Mouse (Mus musculus): ENCODE data around the gene B020004J07Rik. TPM values are rescaled to one million over a fixed set of nuclear protein-coding genes. Genes with fewer than 3 reads are reported as not detected.
"Not testable (repeated sequence)": the region's sequence is repeated elsewhere in the genome, so short reads cannot be mapped to it uniquely, and the experiment has no call there.

The B020004J07Rik gene
- not detected in 2 replicates for polyA plus RNA-seq (2016; fragmentation: Nextera tagmentation; extraction: Ambion mirVana)

GRCm38 (mm10) chr4:101843923-101844322 lies at the start of gene B020004J07Rik:
Gene B020004J07Rik (minus strand): TSS chr4:101844023.
- H3K4me3 ChIP-seq; H3K27ac ChIP-seq (ENCODE audit: poor library complexity, severe bottlenecking); H3K4me1 ChIP-seq (replicated peaks); H3K9ac ChIP-seq; H3K36me3 ChIP-seq; H3K9me3 ChIP-seq (replicated peaks); H3K4me2 ChIP-seq; ATAC-seq (ENCODE audit: insufficient number of reproducible peaks, low FRiP score); H3K27me3 ChIP-seq (replicated peaks): not testable (repeated sequence)
- WGBS, result 92% methylated on average over 4 of the region's 4 CpGs

GRCm38 (mm10) chr4:101889377-101889776 lies 45.6 kb upstream of the B020004J07Rik start:
- Histone ChIP-seq H3K4me1 (replicated peaks) (no peaks in the 10 kb centered on the region), H3K27me3 (replicated peaks) (no peaks in the 10 kb centered on the region), H3K4me2 (no peak overlapping the region), H3K36me3 (no peaks in the 10 kb centered on the region), H3K9me3 (replicated peaks) (peaks cover 4% of the 10 kb centered on the region; the same call in 1 of the 2 replicates), H3K9ac (no peak overlapping the region), H3K4me3 (no peak overlapping the region), H3K27ac (ENCODE audit: poor library complexity, severe bottlenecking) (no peak overlapping the region)
- no peak for ATAC-seq (ENCODE audit: insufficient number of reproducible peaks, low FRiP score)

- no peak for ATAC-seq (ENCODE audit: insufficient number of reproducible peaks, low FRiP score)
- no peak overlapping the region for H3K4me2 ChIP-seq
- H3K27ac ChIP-seq (ENCODE audit: poor library complexity, severe bottlenecking), result no peak overlapping the region
- 27% methylated on average over 3 of the region's 3 CpGs for WGBS
- H3K27me3 ChIP-seq (replicated peaks), result no peaks in the 10 kb centered on the region
- H3K4me3 ChIP-seq, result no peak overlapping the region
- H3K36me3 ChIP-seq, result no peaks in the 10 kb centered on the region
- H3K9ac ChIP-seq, result no peak overlapping the region
- H3K9me3 ChIP-seq (replicated peaks), result 0 out of 2 replicates have a peak, but pooled peaks cover 1% of the 10 kb centered on the region
- H3K4me1 ChIP-seq (replicated peaks), result no peaks in the 10 kb centered on the region
Observed at GRCm38 (mm10) chr4:101883641-101884040, 39.8 kb upstream of the B020004J07Rik start.

- H3K4me3 ChIP-seq; H3K4me2 ChIP-seq; H3K27me3 ChIP-seq (replicated peaks); H3K9ac ChIP-seq; H3K36me3 ChIP-seq; H3K27ac ChIP-seq (ENCODE audit: poor library complexity, severe bottlenecking); H3K4me1 ChIP-seq (replicated peaks); H3K9me3 ChIP-seq (replicated peaks); ATAC-seq (ENCODE audit: insufficient number of reproducible peaks, low FRiP score): not testable (repeated sequence)
- WGBS, result 78% methylated on average over 15 of the region's 15 CpGs
Observed at GRCm38 (mm10) chr4:101875687-101876086, 31.9 kb upstream of the B020004J07Rik start.

DNA sequence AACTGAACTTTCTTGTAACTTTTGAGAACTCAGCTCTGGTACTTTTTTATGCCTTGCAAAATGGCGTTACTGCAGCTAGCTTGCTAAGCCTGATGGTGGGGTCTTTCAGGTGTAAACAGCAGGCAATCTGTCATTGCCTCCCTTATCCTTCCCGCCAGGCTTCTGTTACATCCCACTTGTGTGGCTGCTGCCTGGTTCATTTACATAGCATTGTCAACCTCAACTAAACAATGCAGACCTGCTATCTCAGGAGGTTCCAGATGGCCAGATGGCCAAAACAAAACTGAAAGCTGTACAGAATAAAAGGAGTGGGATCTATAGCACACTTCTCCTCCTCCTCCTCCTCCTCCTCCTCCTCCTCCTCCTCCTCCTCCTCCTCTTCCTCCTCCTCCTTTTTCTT lies 28.2 kb upstream of the B020004J07Rik start:
- H3K36me3 ChIP-seq; H3K4me3 ChIP-seq; H3K27me3 ChIP-seq (replicated peaks); H3K9ac ChIP-seq; ATAC-seq (ENCODE audit: insufficient number of reproducible peaks, low FRiP score); H3K27ac ChIP-seq (ENCODE audit: poor library complexity, severe bottlenecking); H3K4me1 ChIP-seq (replicated peaks); H3K4me2 ChIP-seq; H3K9me3 ChIP-seq (replicated peaks): not testable (repeated sequence)
- WGBS, result 76% methylated on average over 2 of the region's 2 CpGs

GRCm38 (mm10) chr4:101862289-101862688 lies 18.5 kb upstream of the B020004J07Rik start:
- 82% methylated on average over 6 of the region's 6 CpGs for WGBS
- no peak overlapping the region for H3K4me3 ChIP-seq
- no peaks in the 10 kb centered on the region for H3K4me1 ChIP-seq (replicated peaks)
- H3K4me2 ChIP-seq, result no peak overlapping the region
- H3K36me3 ChIP-seq, result no peaks in the 10 kb centered on the region
- no peaks in the 10 kb centered on the region for H3K9me3 ChIP-seq (replicated peaks)
- no peaks in the 10 kb centered on the region for H3K27me3 ChIP-seq (replicated peaks)
- no peak for ATAC-seq (ENCODE audit: insufficient number of reproducible peaks, low FRiP score)
- no peak overlapping the region for H3K27ac ChIP-seq (ENCODE audit: poor library complexity, severe bottlenecking)
- H3K9ac ChIP-seq, result no peak overlapping the region

GRCm38 (mm10) chr4:101860873-101861272 lies 17.1 kb upstream of the B020004J07Rik start:
- Histone ChIP-seq H3K4me1 (replicated peaks) (no peaks in the 10 kb centered on the region), H3K9ac (no peak overlapping the region), H3K27me3 (replicated peaks) (no peaks in the 10 kb centered on the region), H3K4me3 (no peak overlapping the region), H3K9me3 (replicated peaks) (no peaks in the 10 kb centered on the region), H3K27ac (ENCODE audit: poor library complexity, severe bottlenecking) (no peak overlapping the region), H3K36me3 (no peaks in the 10 kb centered on the region), H3K4me2 (no peak overlapping the region)
- ATAC-seq (ENCODE audit: insufficient number of reproducible peaks, low FRiP score), result no peak
- 40% methylated on average over 6 of the region's 6 CpGs for WGBS

- ATAC-seq (ENCODE audit: insufficient number of reproducible peaks, low FRiP score), result no peak
- Histone ChIP-seq H3K4me3 (no peak overlapping the region), H3K36me3 (no peaks in the 10 kb centered on the region), H3K4me2 (no peak overlapping the region), H3K9me3 (replicated peaks) (peaks cover 23% of the 10 kb centered on the region), H3K4me1 (replicated peaks) (no peaks in the 10 kb centered on the region), H3K9ac (no peak overlapping the region), H3K27ac (ENCODE audit: poor library complexity, severe bottlenecking) (no peak overlapping the region), H3K27me3 (replicated peaks) (no peaks in the 10 kb centered on the region)
- 60% methylated on average over 2 of the region's 2 CpGs for WGBS
Observed at GRCm38 (mm10) chr4:101850908-101851307, 7.1 kb upstream of the B020004J07Rik start.

Other genes starting within 250 kb of the B020004J07Rik start
- 78.2 and 80.0 TPM in 2 replicates for gene Leprot, start 196.3 kb downstream of the B020004J07Rik start, polyA plus RNA-seq (2016; fragmentation: Nextera tagmentation; extraction: Ambion mirVana)
- 0.86 and 1.3 TPM in 2 replicates for gene Lepr, start 126.6 kb downstream of the B020004J07Rik start, polyA plus RNA-seq (2016; fragmentation: Nextera tagmentation; extraction: Ambion mirVana)
- not detected in 2 replicates for gene C130073F10Rik, start 49.8 kb upstream of the B020004J07Rik start, polyA plus RNA-seq (2016; fragmentation: Nextera tagmentation; extraction: Ambion mirVana)
- gene Gm12800, start 65.1 kb upstream of the B020004J07Rik start, polyA plus RNA-seq (2016; fragmentation: Nextera tagmentation; extraction: Ambion mirVana), result not detected in 2 replicates
- not detected in 2 replicates for gene Gm12794, start 96.4 kb upstream of the B020004J07Rik start, polyA plus RNA-seq (2016; fragmentation: Nextera tagmentation; extraction: Ambion mirVana)
- not detected in 2 replicates for gene Gm12790, start 137.0 kb upstream of the B020004J07Rik start, polyA plus RNA-seq (2016; fragmentation: Nextera tagmentation; extraction: Ambion mirVana)
- not detected in 2 replicates for gene Gm12789, start 142.6 kb upstream of the B020004J07Rik start, polyA plus RNA-seq (2016; fragmentation: Nextera tagmentation; extraction: Ambion mirVana)
- 22.5 and 24.1 TPM in 2 replicates for gene Pde4b, start 243.5 kb upstream of the B020004J07Rik start, polyA plus RNA-seq (2016; fragmentation: Nextera tagmentation; extraction: Ambion mirVana)